Mouse (Mus musculus) midbrain, embryonic 14.5 days (tissue): Measurements from ENCODE around the gene Hba-a1. TPM values are rescaled to one million over a fixed set of nuclear protein-coding genes. Genes with fewer than 3 reads are reported as not detected.

Source experiments
- polyA plus RNA-seq: library from polyadenylated mRNA; unstranded; fragments of >200 nt; fragmentation: Nextera tagmentation; extraction: Ambion mirVana; gene quantifications from 2 replicates; pipeline ENCODE4 v1.2.1, GENCODE M21; 2014

Hba-a1 gene
- polyA plus RNA-seq, 1 experiment from 2014 or later: 1,946 TPM

Other genes starting within 250 kb of the Hba-a1 start
- not detected in 2 replicates for gene Il9r, start 83.2 kb upstream of the Hba-a1 start, polyA plus RNA-seq
- 46.7 and 54.9 TPM in 2 replicates for gene Snrnp25, start 78.1 kb upstream of the Hba-a1 start, polyA plus RNA-seq
- gene Rhbdf1, start 61.2 kb upstream of the Hba-a1 start, polyA plus RNA-seq: 15.3 and 17.5 TPM in 2 replicates
- 37.4 and 37.7 TPM in 2 replicates for gene Mpg, start 57.0 kb upstream of the Hba-a1 start, polyA plus RNA-seq
- 33.6 and 36.9 TPM in 2 replicates for gene Nprl3, start 15.8 kb upstream of the Hba-a1 start, polyA plus RNA-seq
- gene Hba-x, start 7.1 kb upstream of the Hba-a1 start, polyA plus RNA-seq: 29.1 and 77.0 TPM in 2 replicates
- gene Hbq1b, start 3.5 kb downstream of the Hba-a1 start, polyA plus RNA-seq: 0.74 TPM in 1 of 2 replicates, not detected in the other
- 3,589 and 5,155 TPM in 2 replicates for gene Hba-a2, start 13.0 kb downstream of the Hba-a1 start, polyA plus RNA-seq
- gene Hbq1a, start 16.6 kb downstream of the Hba-a1 start, polyA plus RNA-seq: 0.90 and 1.4 TPM in 2 replicates
- gene Sh3pxd2b, start 64.3 kb downstream of the Hba-a1 start, polyA plus RNA-seq: 22.7 and 25.4 TPM in 2 replicates
- gene Ubtd2, start 171.9 kb downstream of the Hba-a1 start, polyA plus RNA-seq: 57.0 and 63.8 TPM in 2 replicates
- gene Efcab9, start 248.6 kb downstream of the Hba-a1 start, polyA plus RNA-seq: 0.47 TPM in 1 of 2 replicates, not detected in the other
- 1.4 and 1.6 TPM in 2 replicates for gene Stk10, start 249.8 kb downstream of the Hba-a1 start, polyA plus RNA-seq